Mouse (Mus musculus): Measurements from ENCODE around the gene Ncapg. TPM values are rescaled to one million over a fixed set of nuclear protein-coding genes. Genes with fewer than 3 reads are reported as not detected.

Gene Ncapg
- polyA plus RNA-seq, 1 experiment from 2014 or later, result 43.6 TPM

DNA sequence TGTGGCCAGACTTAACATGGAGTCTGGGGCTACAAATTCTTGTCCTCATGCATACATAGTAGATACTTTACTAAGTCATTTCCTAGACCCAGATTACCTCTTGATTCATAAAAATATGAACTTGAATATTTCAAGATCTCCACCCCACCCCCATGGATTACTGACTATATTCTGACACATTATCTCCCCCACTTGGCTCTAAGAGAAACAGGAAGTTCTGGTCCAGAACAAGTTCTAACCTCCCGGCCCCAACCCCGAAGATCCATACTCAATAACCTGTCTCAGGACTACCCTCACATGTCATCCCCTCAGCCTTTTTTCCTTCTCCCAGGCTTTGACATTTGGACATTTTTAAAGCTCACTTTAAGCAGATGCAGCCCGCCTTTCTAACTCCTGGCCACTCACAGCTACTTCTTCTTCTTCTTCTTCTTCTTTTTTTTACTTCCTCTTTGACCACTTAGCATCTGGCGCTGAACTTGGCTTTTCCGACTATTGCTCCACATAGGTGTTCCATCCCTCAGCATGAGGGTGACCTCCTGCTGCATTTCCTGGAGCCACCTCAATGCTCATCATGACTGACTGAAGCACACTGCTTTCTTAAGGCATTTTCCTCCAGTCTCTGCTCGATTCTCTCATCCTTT lies 49.2 kb downstream of the Ncapg start:
- H3K9me3 ChIP-seq (replicated peaks), result no peaks in the 10 kb centered on the region
- H3K4me1 ChIP-seq, result no peaks in the 10 kb centered on the region
- no peaks in the 10 kb centered on the region for H3K27me3 ChIP-seq
- ATAC-seq (ENCODE audit: low FRiP score), result no peak
- H3K9ac ChIP-seq, result no peak overlapping the region
- no peak overlapping the region for H3K27ac ChIP-seq
- no peak overlapping the region for H3K4me3 ChIP-seq
- H3K4me2 ChIP-seq (replicated peaks), result no peak overlapping the region
- H3K36me3 ChIP-seq, result no peaks in the 10 kb centered on the region
- WGBS, result 92% methylated on average over 6 of the region's 6 CpGs

DNA sequence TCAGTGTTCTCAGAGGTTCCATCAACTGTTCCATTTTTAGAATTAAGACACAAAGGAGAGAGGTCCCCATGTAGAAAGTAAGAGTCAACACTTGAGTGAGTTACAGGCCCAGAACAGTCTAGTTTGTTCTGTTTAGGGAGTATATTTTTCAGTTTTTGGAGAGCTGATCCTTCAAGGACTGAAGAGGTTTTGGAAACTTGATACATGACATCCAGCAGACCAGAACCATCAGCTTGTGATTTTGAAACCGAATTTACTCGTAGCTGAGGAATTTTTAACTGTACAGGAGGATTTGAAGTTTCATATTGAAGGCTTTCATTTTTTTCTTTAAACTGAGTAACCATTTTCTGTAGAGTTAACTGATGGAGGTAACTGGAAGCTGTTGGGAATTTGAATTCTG lies 64.0 kb downstream of the Ncapg start:
- no peak overlapping the region for H3K4me3 ChIP-seq
- no peak overlapping the region for H3K4me2 ChIP-seq (replicated peaks)
- H3K27me3 ChIP-seq, result no peaks in the 10 kb centered on the region
- no peak for ATAC-seq (ENCODE audit: low FRiP score)
- H3K4me1 ChIP-seq, result no peaks in the 10 kb centered on the region
- H3K27ac ChIP-seq, result no peak overlapping the region
- H3K9me3 ChIP-seq (replicated peaks), result no peaks in the 10 kb centered on the region
- no peaks in the 10 kb centered on the region for H3K36me3 ChIP-seq
- WGBS, result 85% methylated on average over 2 of the region's 2 CpGs
- H3K9ac ChIP-seq, result no peak overlapping the region

DNA sequence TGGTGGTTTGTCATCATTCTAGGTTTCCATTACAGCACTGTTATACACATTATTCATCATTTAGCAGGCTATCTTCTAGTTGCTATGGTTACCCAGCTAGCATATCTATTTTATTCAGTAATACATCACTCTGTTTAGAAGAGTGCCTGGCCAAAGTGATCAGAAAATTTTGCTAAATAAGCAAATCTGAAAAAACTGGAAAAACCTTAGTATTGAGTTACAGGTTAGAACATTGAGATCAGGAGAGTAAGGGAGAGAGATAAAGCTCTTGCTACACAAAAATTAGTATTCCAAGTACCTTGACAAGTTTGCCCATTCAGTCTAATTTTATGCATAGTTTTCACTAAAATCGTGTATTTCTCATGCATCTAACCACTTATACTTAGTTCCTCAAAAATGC lies 68.2 kb downstream of the Ncapg start:
- Histone ChIP-seq H3K9ac (no peak overlapping the region), H3K27me3 (no peaks in the 10 kb centered on the region), H3K4me2 (replicated peaks) (no peak overlapping the region), H3K4me3 (no peak overlapping the region), H3K36me3 (0 out of 2 replicates have a peak, but pooled peaks cover 4% of the 10 kb centered on the region), H3K4me1 (no peaks in the 10 kb centered on the region), H3K27ac (no peak overlapping the region), H3K9me3 (replicated peaks) (no peaks in the 10 kb centered on the region)
- ATAC-seq (ENCODE audit: low FRiP score), result no peak
- WGBS, result 80% methylated on average over 1 of the region's 1 CpGs

Other genes with a start within 250 kb of the Ncapg start
- gene Qdpr, start 219.7 kb upstream of the Ncapg start, polyA plus RNA-seq (2016; fragmentation: Nextera tagmentation; extraction: Ambion mirVana), result 109 and 117 TPM in 2 replicates
- gene Clrn2, start 216.2 kb upstream of the Ncapg start, polyA plus RNA-seq (2016; fragmentation: Nextera tagmentation; extraction: Ambion mirVana), result 0.23 and 0.25 TPM in 2 replicates
- gene Lap3, start 176.5 kb upstream of the Ncapg start, polyA plus RNA-seq (2016; fragmentation: Nextera tagmentation; extraction: Ambion mirVana), result 57.3 and 58.8 TPM in 2 replicates
- gene Med28, start 149.7 kb upstream of the Ncapg start, polyA plus RNA-seq (2016; fragmentation: Nextera tagmentation; extraction: Ambion mirVana), result 255 TPM in 2 replicates
- 0.79 and 0.83 TPM in 2 replicates for gene Fam184b, start 30.3 kb upstream of the Ncapg start, polyA plus RNA-seq (2016; fragmentation: Nextera tagmentation; extraction: Ambion mirVana)
- 48.8 and 53.4 TPM in 2 replicates for gene Lcorl, start 187.7 kb downstream of the Ncapg start, polyA plus RNA-seq (2016; fragmentation: Nextera tagmentation; extraction: Ambion mirVana)

Measured in hindbrain, embryonic 12.5 days (tissue).